Mouse (Mus musculus): ENCODE measurements around the gene Hist1h2af. TPM values are rescaled to one million over a fixed set of nuclear protein-coding genes. Genes with fewer than 3 reads are reported as not detected.
A peak's percentile ranks its signal among the peaks of the same experiment; 100 is the strongest.
"Not testable (repeated sequence)": the region's sequence is repeated elsewhere in the genome, so short reads cannot be mapped to it uniquely, and the experiment has no call there.

Hist1h2af gene
- polyA plus RNA-seq, 1 experiment: 14.2 TPM

- Histone ChIP-seq H3K27ac (ENCODE audit: insufficient read depth, low read length) (peak within 1 kb of the TSS; percentile 99), H3K4me1 (ENCODE audit: control insufficient read depth, insufficient read depth, low read length) (peaks cover 2% of the 10 kb centered on the region; the same call in 1 of the 2 replicates), H3K4me3 (ENCODE audit: insufficient read depth, low read length) (peak within 1 kb of the TSS; percentile 69)
- no peak for TF ChIP-seq CTCF (IDR thresholded peaks at IDR 0.05; ENCODE audit: extremely low read depth, insufficient read depth, low read length)
- TF ChIP-seq POLR2A (IDR thresholded peaks at IDR 0.05; ENCODE audit: extremely low read depth, insufficient read depth, low read length): peak; percentile 75
These were observed 37.4 kb downstream of the Hist1h2af start, which contains the start of the genes Hist1h2ae and Hist1h2bg for GRCm38 (mm10) chr13:23571022-23571503. Hist1h2ae (minus strand) TSS chr13:23571220. Hist1h2bg (plus strand) TSS chr13:23571396.

GRCm38 (mm10) chr13:23571504-23572217 is 38.0 kb downstream of the Hist1h2af start:
- Histone ChIP-seq H3K27ac (ENCODE audit: insufficient read depth, low read length) (peak overlapping the region; percentile 96), H3K4me3 (ENCODE audit: insufficient read depth, low read length) (peak overlapping the region; percentile 69)
- not testable (repeated sequence) for H3K4me1 ChIP-seq (ENCODE audit: control insufficient read depth, insufficient read depth, low read length)

- Histone ChIP-seq H3K4me3 (ENCODE audit: insufficient read depth, low read length) (peak overlapping the region; percentile 69; the same call in 1 of the 2 replicates), H3K27ac (ENCODE audit: insufficient read depth, low read length) (no peak overlapping the region), H3K4me1 (ENCODE audit: control insufficient read depth, insufficient read depth, low read length) (peaks cover 2% of the 10 kb centered on the region; the same call in 1 of the 2 replicates)
- TF ChIP-seq POLR2A (IDR thresholded peaks at IDR 0.05; ENCODE audit: extremely low read depth, insufficient read depth, low read length): no peak
- no peak for TF ChIP-seq CTCF (IDR thresholded peaks at IDR 0.05; ENCODE audit: extremely low read depth, insufficient read depth, low read length)
These were observed 38.7 kb downstream of the Hist1h2af start for GRCm38 (mm10) chr13:23572218-23573033.

GRCm38 (mm10) chr13:23573034-23573897 is 39.6 kb downstream of the Hist1h2af start:
- not testable (repeated sequence) for H3K4me1 ChIP-seq (ENCODE audit: control insufficient read depth, insufficient read depth, low read length); H3K27ac ChIP-seq (ENCODE audit: insufficient read depth, low read length)
- H3K4me3 ChIP-seq (ENCODE audit: insufficient read depth, low read length): peak overlapping the region; percentile 69; the same call in 1 of the 2 replicates

- H3K4me1 ChIP-seq (ENCODE audit: control insufficient read depth, insufficient read depth, low read length): not testable (repeated sequence)
- peak within 1 kb of the TSS; percentile 95 for H3K27ac ChIP-seq (ENCODE audit: insufficient read depth, low read length)
- H3K4me3 ChIP-seq (ENCODE audit: insufficient read depth, low read length): peak within 1 kb of the TSS; percentile 32
These were observed 40.3 kb downstream of the Hist1h2af start, which contains the start of the genes Hist1h2bf and Hist1h2ad for GRCm38 (mm10) chr13:23573898-23574524. Hist1h2bf (minus strand) TSS chr13:23574196. Hist1h2ad (plus strand) TSS chr13:23574381.

GRCm38 (mm10) chr13:23574546-23575170 is 41.0 kb downstream of the Hist1h2af start:
- not testable (repeated sequence) for H3K4me1 ChIP-seq (ENCODE audit: control insufficient read depth, insufficient read depth, low read length); H3K4me3 ChIP-seq (ENCODE audit: insufficient read depth, low read length)
- peak overlapping the region; percentile 95 for H3K27ac ChIP-seq (ENCODE audit: insufficient read depth, low read length)

- Histone ChIP-seq H3K4me3 (ENCODE audit: insufficient read depth, low read length) (peak within 1 kb of the TSS; percentile 58), H3K27ac (ENCODE audit: insufficient read depth, low read length) (peak within 1 kb of the TSS; percentile 95), H3K4me1 (ENCODE audit: control insufficient read depth, insufficient read depth, low read length) (peaks cover 2% of the 10 kb centered on the region; the same call in 1 of the 2 replicates)
- TF ChIP-seq POLR2A (IDR thresholded peaks at IDR 0.05; ENCODE audit: extremely low read depth, insufficient read depth, low read length) (peak; percentile 49; the same call in 1 of the 2 replicates), CTCF (IDR thresholded peaks at IDR 0.05; ENCODE audit: extremely low read depth, insufficient read depth, low read length) (no peak)
These were observed 41.7 kb downstream of the Hist1h2af start, which contains the start of gene Hist1h3d for GRCm38 (mm10) chr13:23575271-23575851. Hist1h3d (plus strand) TSS chr13:23575763.

- H3K4me3 ChIP-seq (ENCODE audit: insufficient read depth, low read length): peak overlapping the region; percentile 58
- not testable (repeated sequence) for H3K4me1 ChIP-seq (ENCODE audit: control insufficient read depth, insufficient read depth, low read length); H3K27ac ChIP-seq (ENCODE audit: insufficient read depth, low read length)
These were observed 42.2 kb downstream of the Hist1h2af start for GRCm38 (mm10) chr13:23575864-23576313.
